Mouse (Mus musculus): ENCODE results near the gene Zfand2a.

Gene Zfand2a

DNA sequence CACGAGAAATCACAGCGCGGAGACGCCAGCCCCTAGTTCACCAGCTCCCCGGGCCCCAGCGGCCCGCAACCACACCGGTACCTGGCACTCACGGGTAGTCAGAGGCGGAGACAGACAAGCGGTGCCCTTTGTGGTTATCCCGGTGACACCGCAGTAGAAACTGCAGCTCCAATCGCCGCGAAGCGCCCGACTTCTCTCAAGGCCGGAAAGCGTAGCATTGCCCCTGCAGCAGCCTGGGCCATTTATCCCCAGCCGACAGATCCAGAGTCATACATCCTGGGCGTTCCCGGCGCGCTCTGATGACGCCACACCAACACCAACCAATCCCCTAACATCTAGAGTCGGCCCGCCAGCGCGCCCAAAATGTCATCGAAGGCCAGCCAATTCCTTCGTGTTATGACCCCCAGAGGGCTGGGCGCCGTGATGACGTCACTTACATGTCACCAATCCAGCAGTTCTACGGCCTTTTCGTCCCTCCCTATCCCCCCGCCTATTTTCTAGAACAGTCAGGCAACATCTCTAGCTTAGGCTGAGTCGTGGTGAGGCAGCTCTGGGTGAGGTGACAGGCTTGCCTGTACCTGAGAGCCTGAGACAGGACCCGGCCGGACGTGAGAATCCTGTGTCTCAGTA is at the start of gene Zfand2a:
Gene Zfand2a (minus strand): TSS at position 365 of the 630 bp plus-strand sequence.
- peak; percentile 99 for DNase-seq

DNA sequence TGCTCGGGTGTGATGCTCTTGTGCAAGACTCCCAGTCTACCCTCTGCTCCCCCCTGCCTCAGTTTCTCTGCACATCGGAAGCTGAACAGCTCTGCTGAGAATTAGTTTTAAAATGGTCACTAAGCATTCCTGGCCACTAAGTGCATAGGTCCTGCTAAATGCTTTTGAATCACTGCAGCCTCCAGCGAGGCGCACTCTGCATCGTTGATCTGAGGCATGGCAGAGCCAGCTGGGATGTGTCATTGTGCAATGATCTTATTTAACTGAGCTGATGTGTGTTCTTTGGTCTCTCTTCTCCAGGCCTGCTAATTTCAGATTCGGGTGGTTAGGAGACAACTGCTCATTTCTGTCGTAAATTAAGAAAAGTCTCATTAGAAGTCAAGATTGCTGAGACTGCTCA is 44.5 kb upstream of the Zfand2a start:
- DNase-seq: no peak

DNA sequence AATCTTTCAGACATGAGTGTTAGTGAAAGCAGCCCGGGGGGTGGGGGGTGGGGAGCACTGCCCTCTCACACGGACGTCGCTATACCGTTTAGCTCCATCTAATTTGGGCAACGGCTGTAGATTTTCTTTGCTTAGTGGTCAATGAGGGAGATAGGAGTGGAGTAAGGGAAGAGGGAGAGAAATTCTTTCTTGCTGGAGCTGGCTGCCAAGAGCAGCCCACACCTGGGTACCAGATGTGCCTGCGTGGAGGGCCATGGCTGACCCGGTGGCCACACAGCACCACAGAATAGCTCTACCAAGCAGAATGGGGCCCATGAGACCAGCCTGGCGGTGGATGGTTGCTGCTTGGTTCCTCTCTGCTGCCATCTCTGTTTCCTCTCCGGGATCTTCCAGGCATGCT is 37.6 kb upstream of the Zfand2a start:
- no peak for DNase-seq

- DNase-seq: peak; percentile 58
Observed at GRCm38 (mm10) chr5:139520069-139520834, 35.9 kb upstream of the Zfand2a start.

DNA sequence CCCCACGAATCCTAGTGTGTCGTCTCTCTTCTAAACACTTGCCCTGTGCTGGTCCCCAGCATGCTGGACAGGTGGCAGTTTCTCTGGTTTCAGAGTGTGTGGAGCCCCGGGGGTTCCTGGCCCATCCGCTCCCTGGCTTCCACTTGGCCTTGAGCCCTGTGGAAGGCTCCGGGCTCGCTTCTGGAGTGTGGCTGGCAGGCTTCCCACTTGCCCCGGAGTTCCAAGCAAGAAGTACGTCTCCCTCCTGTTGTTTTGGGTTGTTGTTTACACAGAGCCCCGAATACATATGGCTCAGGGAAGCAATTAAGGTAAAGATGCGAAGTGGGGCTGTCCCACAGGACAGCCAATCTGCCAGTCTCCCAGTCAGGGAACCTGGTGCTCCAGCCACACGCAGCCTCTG is 31.9 kb upstream of the Zfand2a start:
- DNase-seq: peak; percentile 41

DNA sequence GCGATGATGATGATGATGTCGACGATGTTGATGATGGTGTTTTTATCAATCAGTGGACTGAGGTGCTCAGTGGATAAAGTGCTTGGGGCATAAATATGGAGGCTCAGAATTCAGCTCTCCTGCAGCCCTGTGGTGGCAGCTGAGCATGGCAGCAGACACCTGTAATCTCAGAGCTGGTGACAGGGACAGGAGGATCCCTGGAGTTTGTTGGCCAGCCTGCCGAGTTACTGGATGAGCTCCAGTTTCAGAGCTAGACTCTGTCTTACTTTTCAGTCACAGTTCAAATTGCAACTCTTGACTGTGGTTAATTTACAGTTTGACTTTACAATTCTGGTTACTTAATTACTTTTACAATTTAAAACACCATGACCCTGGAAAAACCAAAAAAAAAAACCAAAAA is 27.9 kb upstream of the Zfand2a start:
- no peak for DNase-seq

- DNase-seq: no peak
Observed at GRCm38 (mm10) chr5:139510682-139511366, 26.5 kb upstream of the Zfand2a start.

DNA sequence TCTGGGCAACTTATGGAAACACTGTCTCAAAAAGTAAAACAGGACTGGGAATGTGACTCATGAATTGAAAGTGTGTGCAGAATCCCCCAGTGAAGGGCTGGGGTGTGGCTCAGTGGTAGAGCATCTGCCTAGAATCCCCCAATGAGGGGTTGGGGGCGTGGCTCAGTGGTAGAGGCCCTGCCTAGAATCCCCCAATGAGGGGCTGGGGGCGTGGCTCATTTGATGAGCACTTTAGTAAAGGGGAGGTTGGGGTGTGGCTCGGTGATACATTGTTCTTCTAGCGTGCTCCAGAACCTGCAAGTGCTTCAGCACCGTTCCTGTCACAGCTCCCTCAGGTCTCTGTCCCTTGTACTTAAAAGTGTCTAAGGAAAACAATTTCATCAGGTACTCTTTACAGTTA is 21.9 kb upstream of the Zfand2a start:
- no peak for DNase-seq

DNA sequence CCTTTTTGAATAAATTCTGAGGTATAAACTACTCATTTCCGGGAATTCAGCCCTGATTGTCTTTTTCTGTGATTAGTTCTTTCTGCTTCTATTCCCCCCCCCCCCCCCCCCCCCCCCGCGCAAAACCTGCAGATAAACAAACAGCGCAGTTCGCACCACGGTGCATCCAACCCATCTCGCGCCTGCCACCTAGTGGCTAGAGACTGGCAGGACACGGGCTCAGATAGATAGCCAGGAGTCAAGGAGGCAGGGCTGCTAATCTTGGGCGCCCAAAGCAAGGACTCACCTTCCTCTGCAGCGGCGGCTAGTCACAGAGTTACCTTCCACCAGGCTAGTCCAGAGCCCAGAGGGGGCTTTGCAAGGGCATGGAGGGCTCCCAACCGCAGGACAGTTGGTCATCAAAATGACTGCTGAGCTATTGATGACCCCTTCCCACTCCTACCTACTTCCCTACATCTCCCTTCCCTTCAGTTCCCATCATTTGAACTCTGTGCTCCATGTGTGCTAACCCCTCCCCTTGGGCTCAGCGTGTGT is 20.8 kb upstream of the Zfand2a start:
- peak; percentile 83 for DNase-seq

DNA sequence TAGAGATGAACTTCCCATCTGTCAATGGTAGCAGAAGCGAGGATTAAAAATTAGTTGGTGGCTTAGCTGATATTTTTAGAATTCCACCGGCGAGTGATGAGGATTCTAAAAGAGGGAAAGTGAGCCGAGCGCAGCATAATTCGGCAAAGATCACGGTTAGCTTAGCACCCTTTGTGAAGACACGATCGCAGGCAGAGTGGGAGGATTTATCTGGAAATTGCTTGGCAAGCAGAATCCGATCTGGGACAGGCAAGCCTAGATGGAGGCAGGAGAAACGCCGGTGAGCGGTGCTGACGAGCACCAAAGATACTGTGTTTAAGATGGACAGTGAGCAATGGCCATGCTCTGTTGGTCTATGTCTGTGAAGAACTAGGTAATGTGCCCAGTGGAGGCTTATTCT is 17.9 kb upstream of the Zfand2a start:
- no peak for DNase-seq

- no peak for DNase-seq
Observed at GRCm38 (mm10) chr5:139498791-139499190, 14.4 kb upstream of the Zfand2a start.

DNA sequence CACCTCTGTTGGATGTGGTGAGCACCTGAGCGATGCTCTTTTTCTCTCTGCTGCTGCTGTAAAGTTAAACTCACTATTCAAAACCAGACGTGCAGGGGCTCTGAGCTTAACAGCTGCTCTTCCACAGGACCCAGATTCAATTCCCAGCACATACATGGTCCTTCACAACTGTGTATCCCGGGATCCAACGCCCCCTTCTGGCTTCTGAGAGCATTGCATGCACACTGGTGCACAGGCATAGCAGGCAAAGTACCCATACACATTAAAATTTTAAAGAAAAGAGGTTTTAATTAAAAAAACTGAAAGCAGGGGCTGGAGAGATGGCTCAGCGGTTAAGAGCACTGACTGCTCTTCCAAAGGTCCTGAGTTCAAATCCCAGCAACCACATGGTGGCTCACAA is 12.6 kb upstream of the Zfand2a start:
- DNase-seq: no peak

GRCm38 (mm10) chr5:139495019-139495669 is 10.8 kb upstream of the Zfand2a start:
- DNase-seq: no peak

- no peak for DNase-seq
Observed at GRCm38 (mm10) chr5:139493690-139494089, 9.3 kb upstream of the Zfand2a start.

- DNase-seq: no peak
Observed at GRCm38 (mm10) chr5:139491348-139491747, 7.0 kb upstream of the Zfand2a start.

DNA sequence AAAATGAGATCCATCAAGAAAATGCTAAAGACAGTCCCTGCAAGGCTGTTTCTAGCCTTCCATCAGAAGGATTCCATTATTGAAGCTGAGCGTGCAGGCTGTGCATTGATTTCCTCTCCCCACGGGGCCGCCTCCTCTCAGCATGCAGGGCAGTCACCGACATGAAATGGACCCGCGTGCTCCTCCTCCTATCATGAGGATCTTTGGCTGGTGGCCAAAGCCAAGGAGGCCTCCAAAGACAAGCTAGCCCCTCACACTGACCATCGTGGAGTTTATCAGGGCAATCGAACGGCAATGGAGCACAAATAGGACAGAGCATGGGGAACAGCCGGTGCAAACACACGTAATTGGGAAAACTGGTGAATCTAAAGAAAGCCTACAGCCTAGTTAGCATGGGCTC is 5.8 kb upstream of the Zfand2a start:
- DNase-seq: no peak

GRCm38 (mm10) chr5:139483171-139483848 is 1.0 kb downstream of the Zfand2a start:
- no peak for DNase-seq

DNA sequence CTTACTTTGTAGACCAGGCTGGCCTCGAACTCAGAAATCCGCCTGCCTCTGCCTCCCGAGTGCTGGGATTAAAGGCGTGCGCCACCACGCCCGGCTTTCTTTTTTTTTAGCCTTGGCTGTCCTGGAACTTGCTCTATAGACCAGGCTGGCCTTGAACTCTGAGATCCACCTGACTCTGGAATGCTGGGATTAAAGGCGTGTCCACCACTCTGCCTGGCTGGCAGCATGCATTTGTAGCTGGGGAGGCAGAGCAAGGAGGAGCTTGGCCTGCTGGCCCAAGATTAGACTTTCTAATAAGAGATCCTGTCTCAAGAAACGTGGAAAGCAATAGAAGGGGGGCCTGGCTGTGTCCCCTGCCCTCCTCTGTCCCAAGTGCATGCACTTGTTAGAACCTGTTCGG is 3.9 kb downstream of the Zfand2a start:
- DNase-seq: no peak

DNA sequence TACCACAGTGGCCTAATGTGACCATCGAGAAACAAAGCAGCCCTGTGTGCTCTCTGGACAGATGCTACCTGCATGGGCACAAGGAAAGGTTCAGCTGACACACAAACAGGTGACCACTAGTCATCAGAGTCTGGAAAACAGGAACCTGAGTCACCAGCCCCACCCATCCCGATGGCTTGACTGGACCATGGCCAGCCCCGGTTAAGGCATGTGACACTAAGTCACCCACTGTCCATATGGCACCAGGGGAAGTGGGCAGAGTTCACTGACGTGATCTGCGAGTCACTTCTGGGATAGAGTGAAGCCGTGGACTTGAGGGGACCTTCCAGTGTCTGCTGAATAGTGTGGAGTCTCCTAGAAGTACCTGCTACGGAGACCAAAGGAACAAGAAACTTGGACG is 5.3 kb downstream of the Zfand2a start:
- no peak for DNase-seq

DNA sequence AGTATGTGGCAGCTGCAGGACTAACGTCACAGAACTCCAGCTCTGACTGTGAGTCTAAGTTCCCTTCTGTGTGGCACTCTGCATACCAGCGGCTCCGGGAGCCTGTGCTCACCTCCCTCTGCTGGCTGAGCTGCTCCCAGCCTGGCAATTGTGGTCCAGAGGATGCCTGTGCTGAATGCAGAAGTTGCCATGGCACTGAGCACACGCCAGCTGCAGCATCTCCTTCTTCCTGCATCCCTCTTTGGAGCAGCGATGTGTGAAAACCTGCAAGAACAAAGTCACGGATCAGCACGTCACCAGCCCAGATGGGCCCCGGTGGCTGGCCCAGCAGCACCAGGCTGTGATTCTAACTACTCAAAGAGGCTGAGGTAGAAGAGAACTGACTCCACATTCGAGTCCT is 9.6 kb downstream of the Zfand2a start:
- no peak for DNase-seq

DNA sequence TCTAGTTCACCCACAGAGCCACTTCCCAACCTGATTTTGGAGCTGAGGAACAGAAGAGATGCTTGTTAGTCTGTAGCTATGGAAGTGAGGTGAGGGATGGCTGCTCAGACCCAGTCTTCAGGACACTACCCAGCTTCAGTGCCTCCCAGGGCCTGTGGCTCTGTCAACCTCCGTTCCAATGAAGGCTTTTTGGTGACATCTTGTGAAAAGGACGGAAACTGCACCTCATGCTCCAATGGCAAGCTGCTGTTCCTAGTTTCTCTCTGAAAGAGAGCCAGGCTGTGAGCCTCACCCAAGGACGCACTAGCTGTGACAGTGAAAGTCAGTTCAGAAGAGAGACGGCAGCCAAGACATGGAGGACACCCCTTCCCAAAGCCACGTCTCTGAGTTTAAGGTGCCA is 16.4 kb downstream of the Zfand2a start:
- peak; percentile 30 for DNase-seq

DNA sequence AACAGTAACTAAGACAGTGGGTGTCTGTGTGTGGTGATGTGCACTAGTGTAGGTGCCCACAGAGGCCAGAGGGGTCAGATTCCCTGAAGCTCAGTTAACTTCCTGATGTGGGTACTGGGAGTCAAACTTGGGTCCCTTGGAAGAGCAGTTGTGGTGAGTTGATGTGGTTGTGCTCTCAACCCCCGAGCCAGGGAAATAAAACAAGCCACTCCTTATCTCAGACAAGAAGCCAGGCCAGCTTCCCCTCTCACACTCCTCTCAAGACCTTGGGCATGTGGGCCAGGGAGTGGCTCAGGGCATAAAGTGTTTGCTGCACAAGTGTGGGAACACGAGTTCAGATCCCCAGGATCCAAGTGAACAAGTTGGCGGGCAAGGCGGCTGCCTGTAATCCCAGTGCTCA is 17.5 kb downstream of the Zfand2a start:
- no peak for DNase-seq

DNA sequence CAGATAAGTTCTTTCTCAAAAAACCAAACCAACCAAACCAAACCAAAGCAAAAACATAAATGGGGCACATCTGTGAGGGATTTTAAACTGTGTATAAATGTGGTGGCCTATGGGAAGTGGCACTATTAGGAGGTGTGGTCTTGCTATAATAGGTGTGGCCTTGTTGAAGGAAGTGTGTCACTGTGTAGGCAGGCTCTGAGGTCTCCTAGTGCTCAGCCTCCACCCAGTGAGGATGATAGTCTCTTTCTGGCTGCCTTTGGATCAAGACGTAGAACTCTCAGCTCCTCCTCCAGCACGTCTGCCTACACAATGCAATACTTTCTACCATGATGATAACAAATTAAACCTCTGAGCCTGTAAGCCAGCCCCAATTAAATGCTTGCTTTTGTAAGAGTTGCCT is 18.0 kb downstream of the Zfand2a start:
- no peak for DNase-seq

All from right cerebral cortex, postnatal 4 days (tissue).